Mouse (Mus musculus) adipocyte (in vitro differentiated cells): ENCODE data around the gene Sept9.
A peak's percentile ranks its signal among the peaks of the same experiment; 100 is the strongest.
"Not testable (repeated sequence)": the region's sequence is repeated elsewhere in the genome, so short reads cannot be mapped to it uniquely, and the experiment has no call there.

Experiments
- DNase-seq: peaks from one replicate; pipeline ENCODE4 v3.0.0-alpha.2; 2016; ENCODE audit warnings: low spot score

Gene Sept9

GRCm38 (mm10) chr11:117326867-117327600 is 127.6 kb downstream of the Sept9 start:
- no peak for DNase-seq

- no peak for DNase-seq
These were observed 128.2 kb downstream of the Sept9 start for GRCm38 (mm10) chr11:117327633-117328032.

DNA sequence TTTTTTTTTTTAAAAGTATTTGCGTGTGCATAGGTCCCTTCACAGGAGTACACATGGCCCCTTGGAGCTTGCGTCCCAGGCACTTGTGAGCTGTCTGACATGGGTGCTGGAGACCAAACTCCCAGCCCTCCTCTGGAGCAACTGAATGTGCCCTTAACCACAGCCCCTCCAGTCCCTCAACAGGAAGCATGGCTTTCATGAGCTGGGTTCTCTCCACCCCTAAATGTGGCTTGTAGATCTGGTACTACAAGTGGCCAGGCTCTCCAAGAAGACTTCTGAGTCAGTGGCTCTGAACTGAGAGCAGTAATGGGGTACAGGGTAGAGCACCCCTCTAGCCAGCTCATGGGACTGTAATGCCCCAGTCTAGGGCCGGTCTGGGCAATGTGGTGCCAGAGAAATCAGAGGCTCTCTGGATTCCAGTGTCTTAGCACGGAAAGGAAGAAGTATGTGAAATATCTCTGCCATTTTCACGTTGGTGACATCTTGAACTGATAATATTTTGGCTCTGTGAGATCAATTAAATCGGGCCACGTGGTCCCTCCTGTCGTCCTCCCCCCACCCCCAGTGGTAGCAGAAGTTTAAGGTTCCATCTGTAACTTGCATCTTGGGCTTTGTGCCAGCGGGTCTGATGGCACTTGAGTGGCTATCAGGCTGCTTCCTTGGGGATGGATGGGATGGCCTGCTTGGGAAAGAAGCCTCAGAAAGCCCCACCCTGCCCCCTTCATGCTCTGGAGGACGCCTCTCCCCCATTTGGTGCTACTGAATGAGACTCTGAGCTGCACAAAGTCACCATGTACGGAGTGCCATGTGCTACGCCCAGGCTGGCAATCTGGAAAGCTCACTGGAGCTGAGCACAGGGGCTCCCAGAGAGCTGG is 130.9 kb downstream of the Sept9 start:
- no peak for DNase-seq

- no peak for DNase-seq
These were observed 131.4 kb downstream of the Sept9 start for GRCm38 (mm10) chr11:117330951-117331254.

GRCm38 (mm10) chr11:117331361-117332241 is 132.1 kb downstream of the Sept9 start:
- DNase-seq: no peak

DNA sequence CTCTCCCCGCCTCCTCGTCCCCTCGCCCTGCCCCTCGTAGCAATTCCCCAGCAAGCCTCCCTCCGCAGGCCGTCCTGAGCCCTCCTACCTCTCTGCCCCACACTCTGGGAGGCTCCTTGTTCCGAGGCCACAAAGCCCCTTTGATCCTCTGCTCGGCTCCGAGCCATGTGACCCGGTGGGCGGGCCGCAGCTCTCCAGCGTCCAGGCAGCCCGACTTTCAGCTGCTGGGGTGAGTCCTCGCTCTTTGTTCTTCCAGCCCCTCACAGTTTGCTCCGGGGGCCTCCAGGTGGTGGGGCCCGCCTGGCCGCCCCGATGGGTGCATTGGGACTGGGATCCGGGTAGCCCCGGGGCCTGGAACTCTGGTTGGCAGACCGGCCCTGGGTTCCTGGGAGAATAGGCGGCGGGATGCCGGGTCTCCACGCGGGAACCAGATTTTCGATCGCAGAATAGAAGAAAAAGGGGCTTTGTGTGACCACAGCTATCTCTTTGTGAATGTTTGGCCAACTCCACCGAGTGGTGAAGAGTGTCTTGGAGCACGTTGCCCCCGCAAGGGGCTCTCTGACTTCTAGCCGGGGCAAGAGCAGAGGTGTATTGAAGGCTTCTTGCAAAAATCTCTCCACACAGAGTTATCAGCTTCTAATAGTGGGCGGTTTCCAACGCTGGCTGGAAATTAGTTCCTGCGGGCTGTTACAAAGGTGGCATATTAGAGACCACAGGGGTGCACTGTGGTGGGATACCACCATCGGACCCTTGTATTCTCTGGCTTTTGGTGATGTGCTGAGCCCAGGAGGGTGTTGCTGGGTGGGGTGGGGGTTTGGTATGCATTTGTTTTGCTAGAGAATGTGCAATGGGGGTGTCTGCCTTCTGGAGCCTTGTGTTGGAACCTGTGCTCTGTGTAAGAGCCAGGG is 133.0 kb downstream of the Sept9 start:
- no peak for DNase-seq

GRCm38 (mm10) chr11:117333150-117333715 is 133.8 kb downstream of the Sept9 start:
- DNase-seq: no peak

DNA sequence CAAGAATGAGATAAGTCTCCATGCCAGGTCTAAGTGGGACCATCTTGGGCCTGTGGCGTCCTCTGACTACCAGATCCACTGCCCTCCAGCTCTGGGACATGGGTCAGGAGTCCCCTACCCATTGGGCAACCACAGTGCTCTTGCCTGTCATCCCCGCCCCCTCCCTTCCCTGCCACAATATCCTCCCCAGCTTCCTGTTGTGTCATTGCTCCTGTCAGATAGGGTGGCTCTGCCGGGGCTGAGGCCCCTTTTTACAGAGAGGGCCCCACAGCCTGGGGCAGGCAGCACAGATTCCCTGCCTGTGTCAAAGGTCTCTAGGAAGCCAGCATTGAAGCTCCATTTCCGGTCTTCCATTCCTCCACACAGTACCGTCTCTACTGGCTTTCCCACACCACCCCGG is 134.6 kb downstream of the Sept9 start:
- DNase-seq: peak; percentile 66

- no peak for DNase-seq
These were observed 135.7 kb downstream of the Sept9 start for GRCm38 (mm10) chr11:117335146-117335545.

- no peak for DNase-seq
These were observed 136.8 kb downstream of the Sept9 start for GRCm38 (mm10) chr11:117336081-117336788.

- DNase-seq: no peak
These were observed 138.3 kb downstream of the Sept9 start for GRCm38 (mm10) chr11:117337749-117338148.

DNA sequence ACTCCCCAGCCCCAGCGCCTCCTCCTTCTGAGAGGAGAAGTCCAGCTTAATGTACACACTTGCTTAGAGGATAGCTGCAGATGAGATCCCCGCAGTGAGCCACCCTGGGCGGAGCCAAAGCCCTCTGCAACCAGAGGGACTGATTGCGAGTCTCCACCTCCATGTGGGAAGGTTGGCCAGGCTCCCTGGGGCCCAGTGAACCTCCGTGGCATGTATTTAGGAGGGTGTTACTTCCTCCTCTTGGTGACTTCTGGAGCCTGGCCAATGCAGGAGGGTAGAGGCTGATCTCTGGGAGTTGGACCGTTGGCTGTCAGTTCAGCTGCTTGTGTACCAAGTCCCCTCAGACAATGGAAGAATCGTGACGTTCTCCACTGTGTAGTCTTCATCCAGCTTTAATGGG is 139.0 kb downstream of the Sept9 start:
- no peak for DNase-seq

DNA sequence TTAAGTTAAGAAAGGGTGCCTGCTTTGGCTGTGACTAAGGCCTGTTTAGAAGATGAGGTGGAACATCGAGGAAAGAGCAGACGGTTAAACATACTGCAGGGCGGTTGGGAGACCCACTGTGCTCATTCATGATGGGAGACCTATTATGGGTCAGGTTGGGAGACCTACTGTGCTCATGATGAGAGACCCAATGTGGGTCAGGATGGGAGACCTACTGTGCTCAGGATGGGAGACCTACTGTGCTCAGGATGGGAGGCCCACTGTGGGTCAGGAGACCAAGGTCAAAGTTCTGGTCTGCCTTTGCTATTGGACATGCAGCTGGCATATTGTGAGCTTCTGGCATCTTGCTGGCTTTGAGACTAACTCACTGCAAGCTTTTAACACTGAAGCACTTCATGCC is 139.6 kb downstream of the Sept9 start:
- DNase-seq: no peak

DNA sequence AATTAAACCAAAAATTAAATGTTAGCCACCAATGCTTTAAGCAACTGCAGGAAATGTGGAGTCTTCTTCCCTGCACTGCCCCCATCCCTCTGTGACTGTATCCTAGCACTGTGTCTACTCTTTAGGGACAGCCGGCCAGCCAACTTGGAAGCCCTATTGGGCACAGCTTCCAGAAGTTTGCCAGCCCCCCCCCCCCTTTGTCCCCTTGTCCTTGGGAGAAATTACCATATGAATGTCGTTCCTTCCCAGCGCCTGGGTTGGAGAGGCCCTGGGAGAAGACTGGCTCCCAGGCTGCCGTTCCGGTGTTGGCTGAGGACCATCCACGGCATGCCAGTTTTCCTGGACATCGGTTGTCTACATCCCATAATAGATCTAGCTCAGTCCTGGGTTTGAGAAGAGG is 141.8 kb downstream of the Sept9 start:
- DNase-seq: no peak

DNA sequence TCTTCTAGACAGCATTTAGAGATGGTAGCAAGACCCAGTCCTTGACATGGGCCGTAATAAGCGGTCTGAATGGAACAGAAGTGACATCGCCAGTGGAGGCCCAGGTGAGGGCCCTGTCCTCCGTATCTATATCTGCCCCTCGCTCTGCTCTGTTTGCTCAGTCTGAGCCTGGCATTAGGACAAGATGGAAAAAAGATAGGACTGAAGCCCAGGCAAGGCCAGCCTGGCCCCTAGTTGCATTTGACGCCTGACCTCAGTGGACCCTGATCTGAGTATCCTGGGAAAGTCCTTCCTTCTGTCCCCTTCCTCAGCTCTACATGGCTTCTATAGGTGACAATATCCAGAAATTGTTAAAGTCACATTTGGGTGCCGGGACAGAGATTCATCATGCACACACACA is 142.6 kb downstream of the Sept9 start:
- DNase-seq: no peak

DNA sequence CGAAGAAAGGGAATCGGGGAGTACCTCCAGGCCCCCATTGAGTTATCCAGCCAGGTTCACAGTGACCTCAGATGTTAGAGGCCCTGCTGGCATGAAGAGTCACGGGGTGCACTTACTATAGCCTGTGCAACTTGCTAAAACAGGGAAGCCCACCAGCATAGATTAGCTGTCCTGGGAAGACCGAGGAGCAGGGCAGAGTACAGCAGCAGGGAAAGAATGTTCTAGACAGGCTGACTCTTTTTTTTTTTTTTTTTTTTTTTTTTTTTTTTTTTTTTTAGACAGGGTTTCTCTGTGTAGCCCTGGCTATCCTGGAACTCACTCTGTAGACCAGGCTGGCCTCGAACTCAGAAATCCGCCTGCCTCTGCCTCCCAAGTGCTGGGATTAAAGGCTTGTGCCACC is 143.0 kb downstream of the Sept9 start:
- not testable (repeated sequence) for DNase-seq

DNA sequence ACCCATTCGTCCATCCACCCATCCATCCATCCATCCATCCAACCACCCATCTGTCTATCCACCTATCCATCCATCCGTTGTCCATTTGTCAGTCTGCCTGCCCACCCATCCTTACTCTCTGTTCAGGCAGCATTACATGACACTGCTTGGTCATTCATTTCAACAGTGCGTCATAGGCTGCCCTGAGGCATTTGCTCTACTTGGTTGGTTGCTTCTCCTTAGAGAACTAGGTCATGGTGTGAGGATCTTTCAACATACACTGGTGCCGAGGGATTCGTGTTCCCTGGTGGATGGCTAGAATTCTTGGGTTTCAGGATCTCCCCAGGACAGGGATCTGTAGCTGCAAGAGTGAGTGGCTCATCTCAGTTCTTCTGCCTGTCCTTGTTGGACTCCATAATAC is 144.3 kb downstream of the Sept9 start:
- peak; percentile 82 for DNase-seq

- DNase-seq: peak; percentile 45
These were observed 145.0 kb downstream of the Sept9 start for GRCm38 (mm10) chr11:117344339-117345021.

DNA sequence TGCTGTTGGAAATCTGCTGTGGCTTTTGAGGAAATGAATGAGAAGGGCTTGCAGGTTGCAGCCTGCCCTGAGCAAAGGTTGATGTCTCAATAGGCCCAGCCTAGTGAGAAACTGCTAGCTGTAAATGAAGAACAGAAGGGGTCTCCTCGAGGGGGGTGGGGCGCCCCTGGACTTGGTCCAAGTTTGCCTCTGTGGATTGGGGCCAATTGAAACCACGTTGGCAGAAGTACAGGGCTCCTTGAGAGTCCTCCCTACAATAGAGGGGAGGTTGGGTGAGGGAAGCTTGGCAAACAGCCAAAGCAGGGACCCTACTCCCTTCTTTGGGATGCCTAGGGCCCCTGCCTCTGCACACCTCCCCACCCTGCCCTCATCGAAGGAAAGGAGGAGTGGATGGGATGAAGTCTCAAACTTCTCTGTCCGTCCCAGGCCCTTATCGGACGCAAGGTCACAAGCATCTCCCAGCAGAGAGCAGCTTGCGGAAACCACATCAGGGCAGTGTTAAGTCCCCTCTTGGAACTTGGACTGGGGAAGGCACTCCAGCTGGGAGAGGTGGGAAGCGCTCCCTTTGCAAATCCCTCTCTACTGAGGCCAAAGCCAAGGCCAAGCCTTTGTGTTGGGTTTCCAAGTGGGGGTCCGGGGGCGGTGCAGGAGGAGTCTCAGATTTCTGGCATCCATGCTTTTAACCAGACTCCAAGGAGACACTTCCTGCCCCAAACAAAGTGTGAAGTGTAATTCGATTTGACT is 145.7 kb downstream of the Sept9 start:
- DNase-seq: no peak
